Mouse (Mus musculus) spleen, adult 2 months (tissue): ENCODE results near the gene Vps26b.

ENCODE experiments used
- CTCF ChIP-seq: fragments of 200-500 bp; IDR thresholded peaks from 2 replicates; pipeline ENCODE4 v1.5.1; 2011; ENCODE audit warnings: mild to moderate bottlenecking, inconsistent platforms; ENCODE audit not compliant: insufficient read depth, insufficient read length, insufficient replicate concordance; ENCODE audit errors: extremely low read depth
- POLR2A ChIP-seq: fragments of 200-500 bp; IDR thresholded peaks from 2 replicates; pipeline ENCODE4 v1.6.1; 2011; ENCODE audit warnings: low read depth, low read length, inconsistent platforms

DNA sequence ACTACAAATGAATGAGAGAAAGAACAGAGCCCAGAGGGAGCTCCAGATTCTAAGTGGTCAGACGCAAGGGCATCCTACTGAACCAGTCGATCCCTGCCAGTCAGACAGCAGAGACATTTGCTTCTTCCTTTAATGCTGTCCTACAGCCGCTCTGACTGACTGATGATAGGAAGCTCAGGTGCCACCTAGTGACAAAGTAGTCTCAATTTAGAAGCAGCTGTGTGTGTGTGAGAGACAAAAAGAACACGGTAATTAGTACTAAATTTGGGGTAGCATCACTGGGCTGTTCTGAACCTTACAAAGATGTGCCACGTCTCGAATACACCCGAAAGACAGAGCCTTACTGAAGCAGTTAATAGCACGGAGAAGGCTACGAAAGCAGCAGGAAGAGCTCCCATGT lies 52.1 kb downstream of the Vps26b start:
- TF ChIP-seq CTCF, result no peak
- TF ChIP-seq POLR2A, result no peak
